Mouse (Mus musculus) cerebellum, postnatal 10 days (tissue): ENCODE measurements around the gene Cyth4.

ENCODE experiments used
- DNase-seq, 2 experiments: peaks; one replicate each; pipeline ENCODE4 v3.0.0; 2021; ENCODE audit warnings: mixed read lengths in 2 of 2

Cyth4 gene

GRCm38 (mm10) chr15:78623426-78623825, 26.6 kb downstream of the Cyth4 start:
- DNase-seq, result peak; percentile 85 to 86

DNA sequence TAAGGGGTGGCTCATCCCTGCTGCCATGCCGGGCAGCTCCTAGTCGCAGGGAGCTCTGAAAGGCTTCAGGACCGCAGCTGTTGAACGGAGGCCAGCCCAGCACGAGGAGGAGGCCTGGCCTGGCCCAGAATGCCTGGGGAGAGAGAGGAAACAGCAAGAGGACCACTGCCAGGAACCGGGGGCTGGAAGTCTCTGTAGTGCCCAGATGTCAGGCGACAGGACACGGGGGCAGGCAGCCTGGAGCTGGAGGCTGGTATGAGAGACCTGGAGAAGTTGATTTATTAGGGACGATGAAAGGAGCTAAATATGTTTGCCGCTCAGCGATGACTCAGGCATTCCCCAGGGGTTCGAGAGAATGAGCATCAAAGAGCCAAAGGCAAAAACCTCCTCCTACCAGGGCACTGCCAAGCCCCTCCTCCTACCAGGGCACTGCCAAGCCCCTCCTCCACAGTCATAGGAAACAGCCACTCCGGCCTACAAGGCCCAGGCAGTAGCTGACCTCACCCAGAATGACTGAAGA, 27.6 kb downstream of the Cyth4 start:
- DNase-seq, result peak; percentile 77 to 86

DNA sequence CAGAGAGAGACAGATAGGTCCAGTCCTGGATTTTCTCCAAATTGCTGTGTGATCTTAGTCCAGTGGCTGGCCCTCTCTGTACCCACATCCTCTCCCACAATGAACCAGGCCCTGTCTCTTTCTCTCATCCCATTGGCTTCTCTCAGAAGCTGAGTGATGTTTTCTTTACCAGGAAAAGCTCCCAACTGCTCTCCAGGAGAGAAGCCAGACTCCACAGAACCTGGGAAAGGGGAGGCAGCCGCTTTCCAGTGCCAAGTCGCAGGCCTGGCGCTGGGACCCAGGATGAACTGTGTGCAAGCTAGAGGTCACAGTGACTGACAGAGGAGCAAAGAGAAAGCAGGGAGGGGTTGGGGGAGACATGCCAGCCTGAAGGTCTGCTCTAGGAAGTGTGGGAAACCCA, 28.1 kb downstream of the Cyth4 start:
- no peak for DNase-seq

DNA sequence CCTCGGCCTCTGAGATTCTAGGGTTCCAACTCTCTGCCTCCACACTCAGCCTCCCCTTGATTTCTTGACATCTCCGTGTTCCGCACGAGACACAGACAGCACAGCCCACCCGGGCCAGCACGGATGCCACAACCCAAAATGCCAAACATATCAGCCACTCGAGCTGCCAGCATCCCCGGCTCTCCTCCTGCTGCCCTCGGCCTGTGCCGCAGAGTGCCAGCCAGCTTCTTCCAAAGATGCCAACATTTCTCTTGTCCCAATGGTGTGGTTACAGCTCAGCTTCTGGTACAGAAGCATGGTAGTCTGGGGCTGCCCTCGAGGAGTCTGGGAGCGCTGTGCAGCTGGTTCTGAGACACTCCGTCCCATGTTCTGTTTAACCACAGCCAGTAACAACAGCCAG, 29.4 kb downstream of the Cyth4 start:
- DNase-seq, result peak; percentile 66 to 71

DNA sequence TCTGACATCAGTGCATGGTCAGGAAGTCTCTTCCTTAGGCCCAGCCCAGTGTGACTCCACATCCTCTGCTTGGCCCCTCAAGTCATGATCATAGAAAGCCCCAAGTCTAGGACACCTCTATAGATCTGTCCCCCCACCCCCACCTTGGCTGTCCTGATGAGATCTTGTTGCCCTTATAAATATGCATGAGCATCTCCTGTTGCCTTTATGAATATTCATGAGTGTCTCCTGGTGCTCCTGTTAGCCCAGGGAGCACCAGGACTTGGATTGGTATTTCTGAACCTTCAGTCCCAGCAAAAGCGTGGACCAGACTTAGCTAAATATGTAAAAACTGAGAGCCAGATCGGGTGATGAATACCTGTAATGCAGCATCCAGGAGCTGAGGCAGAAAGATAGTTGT, 35.5 kb downstream of the Cyth4 start:
- DNase-seq, result no peak

- DNase-seq, result no peak
These were observed 36.6 kb downstream of the Cyth4 start for GRCm38 (mm10) chr15:78633413-78633812.

DNA sequence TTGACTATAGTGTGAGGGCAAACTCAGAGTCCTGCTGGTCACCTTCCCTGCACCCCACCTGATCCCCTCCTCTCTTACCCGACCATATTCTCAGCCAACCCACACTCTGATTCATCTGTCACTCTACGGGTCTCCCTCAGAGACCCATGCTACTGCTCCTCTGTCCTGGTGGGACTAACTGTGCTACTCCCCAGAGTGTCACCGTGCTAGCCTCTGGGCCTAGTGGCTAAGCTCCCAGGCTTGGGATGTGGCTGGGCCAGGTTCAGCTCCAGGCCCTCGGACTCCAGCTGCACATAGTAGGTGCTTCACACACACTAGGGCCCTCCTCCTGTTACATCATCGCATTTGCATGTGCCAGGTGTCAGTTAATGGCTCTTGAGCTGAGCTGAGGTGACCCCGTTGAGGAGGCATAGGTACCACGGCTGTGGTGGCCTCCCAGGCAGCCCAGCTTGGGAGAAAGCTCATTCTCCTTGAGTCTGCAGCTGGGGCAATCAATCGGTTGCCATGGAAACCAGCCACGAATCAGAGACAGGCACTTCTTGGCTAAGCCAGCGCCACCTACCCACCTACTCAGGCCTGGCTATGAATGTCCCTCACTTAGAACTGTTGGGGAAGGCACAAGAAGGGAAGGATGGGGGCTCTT, 37.4 kb downstream of the Cyth4 start:
- DNase-seq, result peak; percentile 58 to 60

- peak in 1 of 2 experiments; percentile 56 for DNase-seq
These were observed 38.4 kb downstream of the Cyth4 start for GRCm38 (mm10) chr15:78635231-78635630.

DNA sequence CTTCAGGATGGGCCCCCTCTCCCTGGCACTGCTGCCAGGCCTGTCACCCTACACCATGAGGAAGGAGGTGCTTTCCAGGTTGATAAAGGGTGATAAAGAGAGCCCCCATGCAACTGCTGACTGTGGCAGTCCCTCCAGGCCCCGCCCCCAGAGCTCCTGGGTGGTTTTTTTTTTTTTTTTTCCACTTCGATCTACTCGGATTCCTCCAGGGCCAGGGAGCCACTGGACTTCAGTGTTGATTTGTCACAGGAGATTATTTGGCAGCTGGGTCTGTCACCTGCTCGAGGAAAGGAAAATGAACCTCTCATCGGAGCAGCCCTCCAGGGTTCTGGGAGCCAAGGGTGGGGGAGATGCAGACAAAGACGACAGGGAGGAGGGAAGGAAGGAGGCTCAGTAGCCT, 46.8 kb downstream of the Cyth4 start:
- no peak for DNase-seq

GRCm38 (mm10) chr15:78644606-78645005, 47.8 kb downstream of the Cyth4 start:
- DNase-seq, result peak in 1 of 2 experiments; percentile 26

DNA sequence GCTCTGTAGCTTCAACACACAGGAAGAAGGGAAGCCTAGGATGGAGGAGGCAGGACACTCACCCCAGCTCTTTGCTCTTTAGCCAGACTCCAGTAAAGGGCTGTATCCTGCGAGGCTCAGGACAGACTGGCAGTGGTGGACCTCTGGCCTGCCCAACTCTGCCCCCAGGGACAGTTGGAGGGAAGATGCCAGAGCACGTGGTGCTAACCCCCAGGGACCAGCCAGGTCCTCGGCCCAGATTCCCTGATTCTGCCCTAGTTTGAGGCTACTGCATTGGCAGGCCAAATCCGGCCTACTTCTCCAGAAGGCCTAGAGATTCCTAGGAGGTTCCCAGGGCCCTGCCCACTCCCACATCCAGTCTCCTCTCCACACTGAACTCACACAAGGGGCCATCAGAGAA, 50.9 kb downstream of the Cyth4 start:
- DNase-seq, result no peak

DNA sequence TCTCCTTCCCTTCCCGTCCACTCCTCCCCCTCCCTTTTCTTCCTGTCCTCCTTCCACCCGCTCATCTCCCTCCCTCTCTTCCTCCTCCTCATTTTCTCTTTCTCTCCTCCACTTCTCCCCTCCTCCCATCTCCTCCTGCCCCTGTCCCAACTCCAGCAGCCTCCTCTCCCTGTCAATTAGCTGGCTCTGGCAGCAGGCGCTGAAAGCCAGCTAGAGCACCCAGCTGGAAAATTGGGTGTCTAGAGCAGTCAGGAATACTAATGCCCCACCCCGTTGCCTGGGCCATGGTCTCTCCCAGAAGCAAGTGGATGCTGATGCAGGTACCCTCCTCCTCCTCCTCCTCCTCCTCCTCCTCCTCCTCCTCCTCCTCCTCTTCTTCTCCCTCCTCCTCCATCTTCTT, 54.3 kb downstream of the Cyth4 start:
- DNase-seq, result peak; percentile 55 to 69

DNA sequence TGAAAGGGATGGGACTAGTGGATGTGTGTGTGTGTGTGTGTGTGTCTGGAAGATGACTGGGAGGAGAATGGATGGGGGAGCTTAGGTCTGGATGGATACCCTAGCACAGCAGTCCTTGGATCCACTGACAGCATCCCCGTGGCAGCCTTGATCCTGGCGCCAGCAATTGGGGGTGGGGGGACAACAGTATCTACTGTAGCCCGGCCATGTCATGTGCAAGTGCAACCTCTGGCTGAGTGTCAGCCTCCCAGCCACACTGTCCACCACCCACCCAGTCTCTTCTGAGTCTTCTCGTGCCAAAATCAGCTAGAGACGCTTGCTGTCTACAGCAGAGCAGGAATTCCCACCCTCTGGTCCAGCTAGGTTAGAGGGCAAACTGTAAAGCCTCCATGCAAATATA, 67.4 kb downstream of the Cyth4 start:
- DNase-seq, result peak; percentile 63 to 73

- peak; percentile 69 to 73 for DNase-seq
These were observed 72.5 kb downstream of the Cyth4 start for GRCm38 (mm10) chr15:78669221-78669871.

DNA sequence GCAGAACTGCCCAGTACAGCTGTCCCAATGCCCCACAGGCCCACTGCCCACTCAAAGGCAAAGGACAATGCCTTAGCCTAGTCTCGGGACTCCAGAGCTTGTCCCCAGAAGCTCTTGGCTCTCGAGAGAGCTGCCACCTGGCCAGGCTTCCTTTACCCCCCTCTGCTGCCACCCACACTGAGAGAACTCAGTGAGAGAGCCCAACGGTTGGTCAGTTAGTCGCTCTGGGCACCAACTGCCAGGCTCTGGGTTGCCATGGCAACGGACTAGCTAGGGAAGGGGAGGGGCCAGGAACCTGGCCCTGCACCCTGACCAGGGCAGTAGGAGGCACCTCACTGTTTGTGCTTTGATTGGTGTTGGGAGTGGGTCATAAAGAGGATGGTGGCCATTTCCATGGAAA, 73.5 kb downstream of the Cyth4 start:
- peak; percentile 75 to 83 for DNase-seq
